Mouse (Mus musculus) T-helper 17 cell (primary cell): ENCODE data around the gene Lats1.
"Not testable (repeated sequence)": the region's sequence is repeated elsewhere in the genome, so short reads cannot be mapped to it uniquely, and the experiment has no call there.

Source experiments
- in situ Hi-C, 2 experiments: fragments of 300-600 bp; cut with MboI, MseI; formaldehyde crosslinking; loops; 1 replicate in 1 of 2; 2 replicates in 1 of 2; pipeline ENCODE4 v1.15.1; 2025; ENCODE audit warnings: high pct_unique_total_duplicates in 2 of 2

Lats1 gene

GRCm38 (mm10) chr10:7725751-7726500 is 44.9 kb downstream of the Lats1 start, which contains the start of gene Katna1:
Gene Katna1 (plus strand): TSS chr10:7726000.
- in situ Hi-C loops = loop anchor here in 1 of 2 experiments (10.0 kb wide), 1 partner anchor 59 kb away; no protein-coding TSS in a partner anchor

DNA sequence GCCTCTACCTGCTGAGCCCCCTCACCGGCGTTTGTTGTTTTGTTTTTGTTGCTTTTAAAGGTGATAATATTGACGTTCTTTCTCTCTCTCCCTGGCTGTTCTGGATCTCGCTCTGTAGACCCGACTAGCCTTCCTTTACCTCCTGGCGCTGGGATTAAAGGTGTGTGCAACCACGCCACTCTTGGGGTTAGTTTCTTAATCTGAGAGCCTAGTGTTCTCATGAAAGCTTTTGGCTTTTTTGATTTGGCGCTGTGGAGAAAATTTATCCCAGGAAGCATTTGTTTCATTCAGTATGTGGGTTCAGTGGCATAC is 45.4 kb downstream of the Lats1 start:
- in situ Hi-C loops = loop anchor here in 1 of 2 experiments (10.0 kb wide), 1 partner anchor 58 kb away; no protein-coding TSS in a partner anchor

GRCm38 (mm10) chr10:7727011-7727410 is 46.0 kb downstream of the Lats1 start:
- in situ Hi-C loops = loop anchor here in 1 of 2 experiments (10.0 kb wide), 1 partner anchor 58 kb away; no protein-coding TSS in a partner anchor

GRCm38 (mm10) chr10:7731582-7731981 is 50.6 kb downstream of the Lats1 start:
- in situ Hi-C loops = no loop called here

GRCm38 (mm10) chr10:7737122-7737521 is 56.1 kb downstream of the Lats1 start:
- in situ Hi-C loops = no loop called here

- in situ Hi-C loops = no loop called here
Observed at GRCm38 (mm10) chr10:7737914-7738313, 56.9 kb downstream of the Lats1 start.

- in situ Hi-C loops = not testable (repeated sequence)
Observed at GRCm38 (mm10) chr10:7745528-7745927, 64.5 kb downstream of the Lats1 start.

GRCm38 (mm10) chr10:7748752-7749151 is 67.7 kb downstream of the Lats1 start:
- in situ Hi-C loops = no loop called here

DNA sequence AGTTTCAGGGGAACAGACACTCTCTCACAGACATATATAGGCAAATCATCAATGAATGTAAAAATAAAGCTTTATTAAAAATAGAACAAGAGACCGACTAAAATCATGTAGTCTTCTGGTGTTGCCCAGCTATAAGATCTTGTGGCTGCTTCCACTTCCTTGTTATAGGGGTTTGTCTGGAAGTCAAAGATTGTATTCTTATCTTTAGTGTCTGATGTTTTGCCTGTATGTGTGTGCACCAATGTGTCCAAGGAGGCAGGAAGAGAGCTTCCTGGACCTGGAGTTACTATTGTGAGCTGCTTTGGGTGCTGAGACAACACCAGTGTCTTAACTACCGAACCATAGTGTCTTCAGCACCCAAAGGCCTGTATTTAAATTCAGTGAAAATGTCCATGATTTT is 76.5 kb downstream of the Lats1 start:
- in situ Hi-C loops = no loop called here
